Mouse (Mus musculus) testis, postnatal 14 days (tissue): Measurements from ENCODE around the gene Synpo2.

Experiments
- DNase-seq: peaks from one replicate; pipeline ENCODE4 v3.0.0; 2021; ENCODE audit warnings: low spot score

Synpo2 gene

DNA sequence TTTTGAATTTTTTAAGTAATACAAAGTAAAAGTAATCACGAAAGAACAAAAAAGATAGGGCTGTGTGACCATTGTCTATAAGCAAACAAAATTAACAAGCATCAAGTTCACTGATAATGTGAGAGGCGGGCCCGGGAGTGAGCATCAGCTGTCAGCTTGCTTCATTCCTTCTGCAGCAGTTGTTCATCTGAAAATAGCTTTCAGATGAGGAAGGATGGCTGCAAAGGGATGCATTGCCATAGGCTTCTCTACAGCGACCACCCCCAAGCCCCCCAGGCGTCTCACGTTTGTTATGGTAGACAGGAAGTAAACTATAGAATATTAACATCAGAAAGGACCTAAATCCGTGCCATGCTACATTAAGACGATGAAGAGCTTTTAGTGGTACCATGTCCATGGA lies 202.1 kb downstream of the Synpo2 start:
- no peak for DNase-seq
